Mouse (Mus musculus): ENCODE data around the gene Ttc21b. TPM values are rescaled to one million over a fixed set of nuclear protein-coding genes. Genes with fewer than 3 reads are reported as not detected.
"Not testable (repeated sequence)": the region's sequence is repeated elsewhere in the genome, so short reads cannot be mapped to it uniquely, and the experiment has no call there.

Gene Ttc21b
- total RNA-seq (2021): 1 to 10 TPM; 4.8 to 5.0 TPM
- long read RNA-seq, experiment 1, partial matches to known transcripts: 1 of 1 reads
- long read RNA-seq, experiment 1, other reads (novel, unspliced or antisense): 0 of 1 reads
- long read RNA-seq, experiment 2, full-length matches to known transcripts: 4 of 7 reads
- long read RNA-seq, experiment 2, partial matches to known transcripts: 1 of 7 reads
- long read RNA-seq, experiment 2, other reads (novel, unspliced or antisense): 2 of 7 reads

- peak; percentile 89 to 96 for DNase-seq (ENCODE audit: low spot score in 2 of 2)
Observed at GRCm38 (mm10) chr2:66256220-66257131, at the start of gene Ttc21b. Gene Ttc21b (minus strand): TSS chr2:66256617.

- DNase-seq (ENCODE audit: low spot score in 2 of 2): no peak
Observed at GRCm38 (mm10) chr2:66272551-66272950, 16.1 kb upstream of the Ttc21b start.

- DNase-seq (ENCODE audit: low spot score in 2 of 2): no peak
Observed at GRCm38 (mm10) chr2:66244013-66244412, 12.4 kb downstream of the Ttc21b start.

GRCm38 (mm10) chr2:66240334-66240733 lies 16.1 kb downstream of the Ttc21b start:
- no peak for DNase-seq (ENCODE audit: low spot score in 2 of 2)

GRCm38 (mm10) chr2:66238886-66239285 lies 17.5 kb downstream of the Ttc21b start:
- DNase-seq (ENCODE audit: low spot score in 2 of 2): no peak

GRCm38 (mm10) chr2:66220954-66221353 lies 35.5 kb downstream of the Ttc21b start:
- DNase-seq (ENCODE audit: low spot score in 2 of 2): no peak

GRCm38 (mm10) chr2:66209875-66210274 lies 46.5 kb downstream of the Ttc21b start:
- no peak for DNase-seq (ENCODE audit: low spot score in 2 of 2)

- DNase-seq (ENCODE audit: low spot score in 2 of 2): no peak
Observed at GRCm38 (mm10) chr2:66209353-66209752, 47.1 kb downstream of the Ttc21b start.

- no peak for DNase-seq (ENCODE audit: low spot score in 2 of 2)
Observed at GRCm38 (mm10) chr2:66206796-66207195, 49.6 kb downstream of the Ttc21b start.

- DNase-seq (ENCODE audit: low spot score in 2 of 2): no peak
Observed at GRCm38 (mm10) chr2:66204218-66204617, 52.2 kb downstream of the Ttc21b start.

GRCm38 (mm10) chr2:66200195-66200594 lies 56.2 kb downstream of the Ttc21b start:
- DNase-seq (ENCODE audit: low spot score in 2 of 2): no peak

- DNase-seq (ENCODE audit: low spot score in 2 of 2): no peak
Observed at GRCm38 (mm10) chr2:66191691-66192100, 64.7 kb downstream of the Ttc21b start.

- DNase-seq (ENCODE audit: low spot score in 2 of 2): no peak
Observed at GRCm38 (mm10) chr2:66190157-66190556, 66.3 kb downstream of the Ttc21b start.

- DNase-seq (ENCODE audit: low spot score in 2 of 2): not testable (repeated sequence)
Observed at GRCm38 (mm10) chr2:66189197-66189596, 67.2 kb downstream of the Ttc21b start.

- no peak for DNase-seq (ENCODE audit: low spot score in 2 of 2)
Observed at GRCm38 (mm10) chr2:66187520-66187919, 68.9 kb downstream of the Ttc21b start.

- no peak for DNase-seq (ENCODE audit: low spot score in 2 of 2)
Observed at GRCm38 (mm10) chr2:66184431-66185164, 71.8 kb downstream of the Ttc21b start.

GRCm38 (mm10) chr2:66180293-66180692 lies 76.1 kb downstream of the Ttc21b start:
- DNase-seq (ENCODE audit: low spot score in 2 of 2): peak in 1 of 2 experiments; percentile 68

- no peak for DNase-seq (ENCODE audit: low spot score in 2 of 2)
Observed at GRCm38 (mm10) chr2:66179782-66180181, 76.6 kb downstream of the Ttc21b start.

GRCm38 (mm10) chr2:66178848-66179215 lies 77.6 kb downstream of the Ttc21b start:
- DNase-seq (ENCODE audit: low spot score in 2 of 2): no peak

- no peak for DNase-seq (ENCODE audit: low spot score in 2 of 2)
Observed at GRCm38 (mm10) chr2:66177886-66178847, 78.2 kb downstream of the Ttc21b start.

All from gastrocnemius, postnatal 4 days (tissue).